Mouse (Mus musculus) forebrain, embryonic 10.5 days (tissue): Measurements from ENCODE around the gene Lnx2. TPM values are rescaled to one million over a fixed set of nuclear protein-coding genes. Genes with fewer than 3 reads are reported as not detected.

ENCODE experiments used
- DNase-seq: peaks from one replicate; pipeline ENCODE4 v3.0.0-alpha.2; 2017; ENCODE audit warnings: low spot score; ENCODE audit errors: extremely low spot score
- H3K27ac ChIP-seq: fragments of 300-500 bp; sonication (generic); 2 replicates; pipeline ENCODE4 v1.5.1; 2016; ENCODE audit warnings: mild to moderate bottlenecking
- H3K27me3 ChIP-seq: fragments of 300-500 bp; sonication (generic); 2 replicates; pipeline ENCODE4 v1.6.1; 2016; ENCODE audit warnings: mild to moderate bottlenecking; ENCODE audit not compliant: poor library complexity, severe bottlenecking
- H3K36me3 ChIP-seq: fragments of 300-500 bp; sonication (generic); replicated peaks from 2 replicates; pipeline ENCODE4 v1.6.1; 2016; ENCODE audit warnings: mild to moderate bottlenecking, moderate library complexity
- H3K4me1 ChIP-seq: fragments of 300-500 bp; sonication (generic); 2 replicates; pipeline ENCODE4 v1.6.1; 2016
- H3K4me3 ChIP-seq: fragments of 300-500 bp; sonication (generic); 2 replicates; pipeline ENCODE4 v1.5.1; 2016; ENCODE audit warnings: mild to moderate bottlenecking, moderate library complexity
- H3K9me3 ChIP-seq: fragments of 300-500 bp; sonication (generic); 2 replicates; pipeline ENCODE4 v1.6.1; 2016; ENCODE audit warnings: mild to moderate bottlenecking, moderate library complexity
- WGBS: fragments of 180-500 bp; shearing (Covaris S2); methylation state at CpG from one replicate; pipeline ENCODE4 v1.1.7; 2016; 5-methylcytosine and 5-hydroxymethylcytosine counted together
- polyA plus RNA-seq: library from polyadenylated mRNA; unstranded; fragments of >200 nt; fragmentation: Nextera tagmentation; extraction: Ambion mirVana; gene quantifications from 2 replicates; pipeline ENCODE4 v1.2.1, GENCODE M21; 2016

The Lnx2 gene
- polyA plus RNA-seq, 1 experiment from 2014 or later: 8.6 TPM

DNA sequence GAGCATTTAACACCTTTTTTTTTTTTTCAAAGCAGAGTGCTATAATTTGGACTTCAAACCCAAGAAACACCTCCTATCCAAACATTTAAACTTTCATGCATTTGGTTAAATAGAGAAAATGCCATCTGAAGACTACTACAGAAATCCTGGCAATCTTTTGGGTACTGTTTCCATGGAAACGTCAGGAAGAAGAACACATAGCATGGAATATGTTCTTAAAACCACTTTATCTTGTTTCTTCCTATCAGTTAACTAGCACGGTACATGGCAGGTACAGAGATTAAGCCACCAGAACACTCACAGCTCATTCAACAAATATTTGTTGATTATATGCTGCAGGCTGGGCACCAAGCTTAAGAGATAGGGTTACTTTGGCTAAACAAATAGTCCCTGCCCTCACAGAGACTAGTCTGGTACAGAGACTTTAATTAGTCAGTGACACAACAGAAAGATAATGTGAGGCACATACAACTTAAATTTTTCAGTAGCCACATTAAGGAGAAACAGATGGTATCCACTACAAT lies 21.6 kb downstream of the Lnx2 start:
- 86% methylated on average over 2 of the region's 2 CpGs for WGBS
- DNase-seq: no peak
- Histone ChIP-seq H3K9me3 (no peaks in the 10 kb centered on the region), H3K36me3 (no peaks in the 10 kb centered on the region), H3K4me3 (no peak overlapping the region), H3K4me1 (peaks cover 21% of the 10 kb centered on the region), H3K27me3 (no peaks in the 10 kb centered on the region), H3K27ac (no peak overlapping the region)

DNA sequence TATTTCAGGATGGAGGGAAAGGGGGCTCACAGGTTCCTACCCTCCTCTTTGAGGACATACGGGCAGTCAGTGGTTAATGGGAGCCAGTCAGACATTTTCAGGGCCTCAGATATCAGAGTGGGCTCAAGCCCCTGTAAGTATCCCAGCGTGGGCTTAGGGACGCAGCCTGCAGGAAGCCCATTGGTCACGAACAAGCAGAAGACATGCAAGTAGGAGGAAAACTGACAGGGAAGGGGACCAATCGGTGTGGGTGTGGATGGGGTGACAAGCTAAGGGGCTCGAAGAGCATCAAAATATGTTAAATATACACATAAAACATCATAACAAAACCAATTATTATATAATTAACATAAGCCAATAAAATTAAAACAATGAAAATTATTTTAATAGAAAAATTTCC lies 22.1 kb downstream of the Lnx2 start:
- DNase-seq: no peak
- Histone ChIP-seq H3K27me3 (no peaks in the 10 kb centered on the region), H3K4me1 (peaks cover 21% of the 10 kb centered on the region), H3K4me3 (no peak overlapping the region), H3K9me3 (no peaks in the 10 kb centered on the region), H3K27ac (no peak overlapping the region), H3K36me3 (no peaks in the 10 kb centered on the region)
- 89% methylated on average over 6 of the region's 6 CpGs for WGBS

DNA sequence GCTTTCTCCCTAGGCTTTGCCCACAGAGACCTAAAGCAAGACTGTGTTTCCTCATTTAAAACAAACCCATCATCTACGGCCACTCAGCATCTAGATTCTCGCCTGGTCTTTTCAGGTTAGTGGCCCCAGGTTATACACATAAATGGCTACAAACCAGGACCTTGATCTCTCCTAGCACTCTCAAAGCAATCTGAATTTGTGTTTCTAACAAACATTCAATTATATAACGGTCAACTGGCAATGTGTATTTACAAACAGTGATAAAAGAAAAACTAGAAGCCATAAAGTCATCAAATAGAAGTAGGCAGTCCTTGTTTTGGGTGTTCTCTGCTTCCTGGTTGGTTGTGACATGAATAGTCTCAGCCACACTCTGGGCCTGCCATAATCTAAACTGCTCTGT lies 22.9 kb downstream of the Lnx2 start:
- H3K9me3 ChIP-seq: no peaks in the 10 kb centered on the region
- H3K36me3 ChIP-seq: no peaks in the 10 kb centered on the region
- no peak for DNase-seq
- H3K27ac ChIP-seq: no peak overlapping the region
- H3K4me1 ChIP-seq: peaks cover 21% of the 10 kb centered on the region
- H3K27me3 ChIP-seq: no peaks in the 10 kb centered on the region
- WGBS: 84% methylated on average over 3 of the region's 3 CpGs
- no peak overlapping the region for H3K4me3 ChIP-seq

DNA sequence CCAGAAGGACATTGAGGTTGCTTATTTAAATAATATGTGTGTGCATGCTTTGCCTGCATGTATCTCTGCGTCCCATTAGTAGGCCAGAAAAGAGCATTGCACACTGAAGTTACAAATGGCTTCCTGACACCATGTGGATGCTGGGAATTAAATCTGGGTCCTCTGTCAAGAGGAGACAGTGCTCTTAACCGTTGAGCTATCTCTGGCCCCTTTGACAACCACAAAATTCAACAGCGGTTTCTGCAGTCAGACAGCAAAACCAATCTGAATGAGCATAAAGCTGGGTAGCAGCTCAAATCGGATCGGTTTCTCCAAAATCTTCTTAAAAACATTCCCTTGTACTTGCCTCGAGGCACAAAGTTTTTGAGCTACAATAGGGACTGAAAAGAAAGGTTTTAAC lies 23.3 kb downstream of the Lnx2 start:
- 81% methylated on average over 6 of the region's 6 CpGs for WGBS
- no peak overlapping the region for H3K27ac ChIP-seq
- peaks cover 23% of the 10 kb centered on the region for H3K4me1 ChIP-seq
- H3K4me3 ChIP-seq: no peak overlapping the region
- H3K27me3 ChIP-seq: no peaks in the 10 kb centered on the region
- no peak for DNase-seq
- no peaks in the 10 kb centered on the region for H3K36me3 ChIP-seq
- H3K9me3 ChIP-seq: no peaks in the 10 kb centered on the region

DNA sequence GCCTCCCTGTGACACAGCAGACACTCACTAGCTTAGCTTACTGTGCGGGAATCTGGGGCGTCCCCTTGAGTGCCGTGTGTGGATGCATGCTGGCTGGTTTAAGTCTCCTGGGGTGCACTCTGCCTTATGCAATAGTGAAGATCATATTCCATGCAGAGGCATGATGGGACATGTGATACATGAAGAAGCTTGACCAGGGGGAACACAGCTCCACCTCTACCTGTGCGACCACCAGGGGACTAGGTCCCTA lies 24.2 kb downstream of the Lnx2 start:
- no peak overlapping the region for H3K4me3 ChIP-seq

DNA sequence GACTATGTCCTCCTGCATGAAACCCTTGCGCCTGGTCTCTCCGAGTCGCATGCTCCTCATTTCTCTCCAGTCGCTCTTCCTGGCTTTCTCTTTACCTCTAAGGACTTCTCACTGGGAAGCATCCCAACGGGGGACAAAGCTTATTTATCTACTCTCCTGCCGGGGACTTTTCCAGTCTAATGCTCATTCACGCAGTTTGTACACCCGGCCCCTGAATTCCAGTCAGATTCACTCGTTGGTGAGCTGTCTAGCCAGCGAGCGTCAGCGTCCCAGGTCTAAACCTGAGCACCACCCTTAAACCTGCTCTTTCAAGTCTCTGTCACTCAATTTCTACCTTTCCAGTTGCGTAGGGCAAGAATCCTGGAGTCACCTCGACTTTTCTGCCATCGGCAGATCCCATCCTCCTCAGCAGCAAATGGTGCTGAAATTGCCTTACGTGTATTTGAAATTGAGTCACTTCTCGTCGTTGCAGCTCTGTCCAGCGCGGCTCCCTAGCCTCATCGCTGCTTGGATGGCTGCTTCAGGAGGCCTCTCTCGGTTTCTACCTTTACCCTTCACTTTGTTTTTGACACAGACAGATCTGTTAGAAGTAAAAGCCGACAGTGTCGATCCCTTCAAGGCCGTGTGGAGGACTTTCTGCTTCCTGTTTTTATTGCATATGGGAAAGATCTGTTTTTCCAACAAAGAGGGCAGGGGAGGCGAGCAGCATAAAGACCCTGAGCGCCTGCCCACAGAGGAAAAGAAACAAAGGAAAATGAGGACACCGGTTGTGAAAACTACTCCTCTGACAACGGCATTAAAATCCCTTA lies 24.7 kb downstream of the Lnx2 start:
- Histone ChIP-seq H3K27ac (peak overlapping the region; percentile 41; the same call in 1 of the 2 replicates), H3K4me3 (no peak overlapping the region), H3K4me1 (peaks cover 25% of the 10 kb centered on the region), H3K27me3 (no peaks in the 10 kb centered on the region), H3K9me3 (no peaks in the 10 kb centered on the region), H3K36me3 (no peaks in the 10 kb centered on the region)
- DNase-seq: no peak
- 64% methylated on average over 29 of the region's 29 CpGs for WGBS

More for the DNA sequence above, 24.2 kb downstream of the Lnx2 start:
- WGBS: 80% methylated on average over 4 of the region's 4 CpGs
- Histone ChIP-seq H3K27ac (no peak overlapping the region), H3K27me3 (no peaks in the 10 kb centered on the region), H3K9me3 (no peaks in the 10 kb centered on the region), H3K36me3 (no peaks in the 10 kb centered on the region), H3K4me1 (peaks cover 25% of the 10 kb centered on the region)
- DNase-seq: no peak

DNA sequence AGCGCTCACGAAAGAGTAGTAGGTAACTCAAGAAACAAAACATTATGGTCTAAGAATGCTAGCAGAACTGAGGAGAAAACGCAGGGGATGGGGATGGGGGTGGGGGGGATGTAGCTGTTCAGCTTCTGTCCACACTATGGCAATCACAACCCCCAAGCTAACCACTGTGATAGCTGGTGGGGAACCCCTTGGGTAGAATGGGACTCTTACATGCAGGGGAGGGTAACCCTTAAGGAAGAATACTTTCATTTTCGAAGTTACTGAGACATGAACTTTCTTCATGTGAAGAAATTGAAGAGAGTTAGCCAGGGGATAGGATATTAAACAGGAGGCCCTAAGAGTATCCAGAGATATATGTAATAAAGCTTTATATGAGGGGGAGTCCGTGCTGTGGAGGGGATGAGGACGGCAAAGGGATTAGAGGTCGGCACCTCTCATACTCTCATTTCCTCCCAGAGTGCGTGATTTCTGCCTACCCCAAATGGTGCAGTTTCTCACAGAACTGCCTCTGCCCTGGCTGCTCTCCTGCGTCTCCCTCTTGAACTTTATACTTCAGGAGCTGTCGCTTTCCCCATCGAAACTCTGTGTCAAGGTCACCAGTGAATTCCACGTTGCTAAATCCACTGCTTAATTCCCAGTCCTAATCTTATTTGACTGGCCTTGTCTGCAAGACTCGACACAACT lies 25.4 kb downstream of the Lnx2 start:
- WGBS: 78% methylated on average over 13 of the region's 13 CpGs
- Histone ChIP-seq H3K36me3 (no peaks in the 10 kb centered on the region), H3K4me1 (peaks cover 28% of the 10 kb centered on the region), H3K9me3 (no peaks in the 10 kb centered on the region), H3K27me3 (no peaks in the 10 kb centered on the region), H3K27ac (0 out of 2 replicates have a peak overlapping the region, but pooled peaks have one; percentile 41), H3K4me3 (no peak overlapping the region)
- no peak for DNase-seq

DNA sequence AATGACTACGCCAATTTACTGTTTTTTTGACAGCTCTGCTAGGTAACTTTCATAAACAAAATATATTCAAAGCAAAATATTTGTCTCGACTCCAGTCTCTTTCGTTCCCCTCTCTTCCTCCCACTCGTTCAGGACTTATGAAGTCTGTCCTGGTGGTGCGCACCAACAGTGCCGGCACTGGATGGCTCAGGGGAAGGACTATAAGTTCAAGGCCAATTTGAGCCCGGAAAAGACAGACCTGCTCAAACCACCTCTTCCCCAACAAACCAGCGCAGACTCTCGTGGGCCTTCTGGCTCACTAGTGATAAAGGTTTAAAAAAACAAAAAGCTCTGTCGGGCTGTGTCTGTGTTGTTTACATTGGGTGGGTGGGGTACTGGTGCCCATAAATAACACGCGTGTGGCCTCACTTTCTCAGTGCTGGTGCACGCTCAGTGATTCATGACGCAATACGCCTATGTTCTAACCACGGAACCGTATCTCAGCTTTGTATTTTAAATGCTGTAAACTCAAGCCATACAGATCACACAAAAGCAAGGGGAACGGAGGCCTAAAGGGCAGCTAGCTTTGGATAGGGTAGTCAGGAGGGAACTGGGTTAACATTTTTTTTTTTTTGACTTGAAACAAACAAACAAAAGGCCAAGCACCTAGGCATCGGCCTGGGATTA lies 26.7 kb downstream of the Lnx2 start:
- WGBS: 91% methylated on average over 19 of the region's 19 CpGs
- no peak overlapping the region for H3K4me3 ChIP-seq
- no peaks in the 10 kb centered on the region for H3K27me3 ChIP-seq
- DNase-seq: no peak
- H3K27ac ChIP-seq: no peak overlapping the region
- no peaks in the 10 kb centered on the region for H3K9me3 ChIP-seq
- H3K36me3 ChIP-seq: no peaks in the 10 kb centered on the region
- H3K4me1 ChIP-seq: peaks cover 40% of the 10 kb centered on the region

DNA sequence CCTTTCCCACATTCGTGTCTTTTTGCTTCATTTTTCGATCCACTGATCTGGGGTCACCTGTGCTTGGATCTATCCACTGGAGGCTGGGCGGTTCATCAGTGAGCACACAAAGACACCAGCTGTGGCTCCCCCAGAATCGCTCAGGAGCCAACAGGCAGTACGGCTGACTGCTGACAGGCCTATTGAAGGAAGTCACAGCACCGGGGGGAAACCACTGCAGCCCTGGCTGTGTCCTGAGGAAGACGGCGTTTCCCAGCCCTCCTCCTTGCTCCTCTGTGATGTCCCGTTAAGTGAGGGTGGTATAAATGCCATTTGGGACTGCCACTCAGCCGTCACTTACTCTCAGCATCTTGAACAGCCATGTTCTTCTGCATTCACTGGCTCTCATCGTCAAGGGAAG lies 30.5 kb downstream of the Lnx2 start:
- Histone ChIP-seq H3K36me3 (peaks cover 9% of the 10 kb centered on the region), H3K9me3 (no peaks in the 10 kb centered on the region), H3K4me3 (no peak overlapping the region), H3K27me3 (no peaks in the 10 kb centered on the region), H3K27ac (no peak overlapping the region), H3K4me1 (peaks cover 44% of the 10 kb centered on the region)
- DNase-seq: no peak
- WGBS: 81% methylated on average over 11 of the region's 11 CpGs

DNA sequence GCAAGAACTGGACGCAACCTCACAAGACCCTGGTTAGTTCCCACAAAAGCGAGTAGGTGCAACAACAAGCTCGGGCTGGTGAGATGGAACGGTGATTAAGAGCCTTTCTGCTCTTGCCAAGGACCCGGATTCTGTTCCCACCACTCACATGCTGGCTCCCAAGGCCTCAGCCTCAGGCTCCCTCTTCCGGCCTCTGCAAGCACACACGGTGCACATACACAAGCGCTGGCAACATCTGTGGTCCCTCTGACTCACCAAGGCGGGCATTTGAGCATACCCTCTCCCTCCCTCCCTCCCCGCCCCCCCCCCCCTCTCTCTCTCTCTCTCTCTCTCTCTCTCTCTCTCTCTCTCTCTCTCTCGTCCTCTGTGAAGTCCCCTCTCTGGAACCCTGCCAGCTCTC lies 31.1 kb downstream of the Lnx2 start:
- Histone ChIP-seq H3K27me3 (no peaks in the 10 kb centered on the region), H3K27ac (no peak overlapping the region; the same call in 1 of the 2 replicates), H3K4me3 (no peak overlapping the region), H3K9me3 (no peaks in the 10 kb centered on the region), H3K36me3 (peaks cover 12% of the 10 kb centered on the region), H3K4me1 (peaks cover 42% of the 10 kb centered on the region)
- WGBS: 85% methylated on average over 10 of the region's 11 CpGs
- DNase-seq: no peak

DNA sequence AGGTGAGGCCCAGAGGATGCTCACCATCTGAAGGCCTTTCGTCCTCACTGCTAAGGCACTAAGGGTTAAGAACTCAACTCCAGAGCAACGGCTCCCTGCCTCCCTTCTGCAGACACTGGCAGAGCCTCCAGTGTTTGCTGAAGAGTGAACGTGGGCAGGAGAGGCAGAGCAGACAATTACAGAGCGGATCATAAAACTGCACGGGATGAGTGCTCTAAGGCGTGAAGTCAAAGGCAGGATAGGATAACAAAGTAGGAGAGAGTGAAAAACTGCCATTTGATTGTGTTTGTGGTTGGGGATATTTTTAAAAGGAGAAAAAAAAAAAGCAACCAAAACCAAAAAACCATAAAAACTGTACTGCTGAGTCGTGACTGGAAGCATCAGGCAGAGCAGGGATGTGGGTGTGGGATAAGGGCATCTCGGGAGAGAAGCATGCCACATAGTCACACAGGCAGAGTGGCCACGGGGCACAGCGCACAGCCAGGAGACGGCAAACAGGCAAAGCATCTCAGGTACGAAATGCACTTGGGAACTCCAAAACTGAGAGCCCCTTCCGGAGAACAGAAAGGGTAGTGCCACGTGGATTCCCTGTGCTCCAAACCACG lies 33.0 kb downstream of the Lnx2 start:
- Histone ChIP-seq H3K9me3 (no peaks in the 10 kb centered on the region), H3K27ac (no peak overlapping the region), H3K27me3 (no peaks in the 10 kb centered on the region), H3K36me3 (peaks cover 12% of the 10 kb centered on the region), H3K4me1 (peaks cover 60% of the 10 kb centered on the region), H3K4me3 (no peak overlapping the region)
- DNase-seq: no peak
- WGBS: 80% methylated on average over 15 of the region's 15 CpGs

DNA sequence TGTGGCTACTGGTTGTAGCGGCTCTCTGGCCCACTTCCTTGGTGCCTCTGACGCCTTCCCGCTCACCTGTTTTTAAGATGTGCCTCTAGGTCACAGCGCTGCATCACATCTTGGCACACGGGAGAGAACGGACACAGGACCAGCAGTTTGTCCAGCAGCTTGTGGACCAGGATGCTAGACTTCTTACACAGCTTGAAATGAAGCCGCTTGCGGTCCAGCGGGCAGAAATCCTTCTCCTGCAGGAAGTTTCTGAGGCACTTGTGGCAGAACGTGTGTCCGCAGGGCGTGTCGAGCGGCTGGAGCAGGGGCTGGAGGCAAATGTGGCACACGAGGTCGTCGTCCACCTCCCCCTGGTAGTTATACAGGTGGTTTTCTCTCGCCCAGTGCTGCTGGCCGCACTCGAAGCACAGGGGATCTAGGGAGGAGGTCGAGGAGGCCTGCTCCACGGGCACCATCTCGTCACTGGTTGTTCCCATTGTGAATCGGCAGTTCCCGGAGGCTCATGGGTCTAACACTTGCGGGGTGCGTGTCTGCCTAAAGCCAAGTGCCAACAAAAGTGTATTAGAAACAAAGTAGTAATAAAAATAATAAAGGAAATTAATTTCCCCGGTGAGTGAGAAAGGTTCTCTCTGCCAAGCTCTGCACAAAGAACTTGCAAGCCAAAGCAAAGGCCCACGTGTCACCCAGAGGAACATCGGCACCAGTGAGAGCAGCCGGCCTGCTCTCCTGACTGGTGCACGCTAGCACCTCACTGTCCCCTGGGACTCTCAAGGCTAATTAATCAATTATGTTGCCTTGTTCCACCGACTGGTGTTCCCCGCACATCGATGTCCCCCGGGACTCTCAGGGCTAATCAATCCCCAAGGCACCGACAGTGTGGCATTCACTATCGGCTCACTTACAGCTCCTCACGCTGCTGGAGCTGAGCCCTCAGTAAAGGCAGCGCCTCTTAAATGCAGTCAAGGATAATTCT lies 34.1 kb downstream of the Lnx2 start:
- WGBS: 88% methylated on average over 40 of the region's 40 CpGs
- Histone ChIP-seq H3K4me3 (no peak overlapping the region), H3K4me1 (peaks cover 64% of the 10 kb centered on the region), H3K27me3 (no peaks in the 10 kb centered on the region), H3K27ac (no peak overlapping the region), H3K9me3 (no peaks in the 10 kb centered on the region), H3K36me3 (peaks cover 12% of the 10 kb centered on the region)
- DNase-seq: no peak
